Mouse (Mus musculus): Measurements from ENCODE around the gene Frmd4a. TPM values are rescaled to one million over a fixed set of nuclear protein-coding genes. Genes with fewer than 3 reads are reported as not detected.

Frmd4a gene
- polyA plus RNA-seq, 1 experiment from 2014 or later = 28.8 TPM

DNA sequence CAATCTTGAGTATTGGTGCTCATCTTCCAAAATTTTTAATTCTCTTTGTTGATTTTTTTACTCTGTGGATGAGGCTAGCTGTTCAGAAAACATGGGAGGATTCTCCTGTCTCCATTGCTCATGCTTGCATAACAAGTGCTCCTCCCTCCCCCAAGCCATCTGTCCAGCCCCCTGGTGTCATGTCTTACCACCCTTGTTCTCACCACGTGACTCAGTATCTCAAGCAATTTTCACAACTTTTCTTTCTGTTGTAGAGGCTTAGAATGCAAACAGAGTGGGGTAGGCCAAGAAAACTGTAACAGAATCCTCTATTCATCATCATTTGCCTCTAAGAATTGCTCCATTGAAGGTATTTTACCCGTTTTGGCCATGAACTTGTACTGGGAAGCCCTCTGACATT, 273.6 kb downstream of the Frmd4a start:
- H3K36me3 ChIP-seq (ENCODE audit: control insufficient read depth, insufficient read depth, low read length) = no peaks in the 10 kb centered on the region
- WGBS (ENCODE audit: insufficient replicate concordance) = 59% methylated on average over 2 of the region's 2 CpGs
- no peaks in the 10 kb centered on the region for H3K9me3 ChIP-seq (replicated peaks; ENCODE audit: control insufficient read depth, low read length)
- H3K4me1 ChIP-seq (ENCODE audit: control insufficient read depth, insufficient read depth, low read length) = no peaks in the 10 kb centered on the region; the same call in 1 of the 2 replicates
- no peak overlapping the region for H3K4me2 ChIP-seq
- no peak overlapping the region for H3K27ac ChIP-seq (ENCODE audit: low read depth, low read length)
- no peak overlapping the region for H3K9ac ChIP-seq (ENCODE audit: low read depth, low read length)
- no peak overlapping the region for H3K4me3 ChIP-seq (ENCODE audit: low read depth, low read length)
- no peak for ATAC-seq (replicated peaks; ENCODE audit: insufficient number of reproducible peaks, low FRiP score, low TSS enrichment)
- H3K27me3 ChIP-seq (ENCODE audit: control insufficient read depth, insufficient read depth, low read length) = no peaks in the 10 kb centered on the region

DNA sequence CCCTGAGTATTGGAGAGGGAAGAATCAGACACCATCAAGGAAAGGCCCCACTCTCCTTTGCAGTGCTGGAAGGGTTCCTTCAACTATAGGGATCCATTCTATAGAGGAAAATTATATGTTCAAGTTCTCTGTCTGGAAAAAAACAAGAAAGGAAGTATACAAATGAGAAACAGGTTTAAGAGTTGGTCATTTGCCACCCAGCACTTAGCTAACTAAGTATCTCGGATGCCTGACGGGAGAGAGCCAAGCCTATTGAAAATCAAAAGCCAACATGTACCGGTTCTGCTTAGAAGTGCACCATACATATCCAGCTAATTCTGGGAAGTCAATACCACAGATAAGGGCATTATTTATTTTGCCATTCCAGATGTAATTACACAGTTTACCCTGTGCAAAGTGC, 274.2 kb downstream of the Frmd4a start:
- no peak overlapping the region for H3K4me3 ChIP-seq (ENCODE audit: low read depth, low read length)
- no peak for ATAC-seq (replicated peaks; ENCODE audit: insufficient number of reproducible peaks, low FRiP score, low TSS enrichment)
- WGBS (ENCODE audit: insufficient replicate concordance) = 90% methylated on average over 3 of the region's 3 CpGs
- H3K9me3 ChIP-seq (replicated peaks; ENCODE audit: control insufficient read depth, low read length) = no peaks in the 10 kb centered on the region
- no peak overlapping the region for H3K9ac ChIP-seq (ENCODE audit: low read depth, low read length)
- H3K27me3 ChIP-seq (ENCODE audit: control insufficient read depth, insufficient read depth, low read length) = no peaks in the 10 kb centered on the region
- no peaks in the 10 kb centered on the region for H3K36me3 ChIP-seq (ENCODE audit: control insufficient read depth, insufficient read depth, low read length)
- H3K4me1 ChIP-seq (ENCODE audit: control insufficient read depth, insufficient read depth, low read length) = no peaks in the 10 kb centered on the region; the same call in 1 of the 2 replicates
- H3K27ac ChIP-seq (ENCODE audit: low read depth, low read length) = no peak overlapping the region
- H3K4me2 ChIP-seq = no peak overlapping the region

DNA sequence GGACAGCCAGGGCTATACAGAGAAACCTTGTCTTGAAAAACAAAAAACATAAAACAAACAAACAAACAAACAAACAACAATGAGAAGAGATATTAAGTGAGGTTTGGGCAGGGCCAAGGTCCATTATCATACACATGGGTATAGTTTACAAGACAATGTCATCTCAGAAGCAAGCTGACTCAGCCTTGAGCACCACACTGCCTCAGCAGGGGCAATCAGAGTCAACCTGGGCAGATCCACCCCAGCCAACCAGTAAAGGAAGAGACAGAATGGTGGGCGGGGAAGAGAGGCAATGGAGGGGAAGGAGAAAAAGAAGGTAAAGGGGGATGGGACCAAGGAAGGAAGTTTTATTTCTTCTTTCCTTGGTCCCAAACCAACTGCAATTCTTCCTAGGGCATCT, 276.2 kb downstream of the Frmd4a start:
- Histone ChIP-seq H3K4me1 (ENCODE audit: control insufficient read depth, insufficient read depth, low read length) (peaks cover 13% of the 10 kb centered on the region), H3K9ac (ENCODE audit: low read depth, low read length) (no peak overlapping the region), H3K36me3 (ENCODE audit: control insufficient read depth, insufficient read depth, low read length) (no peaks in the 10 kb centered on the region), H3K9me3 (replicated peaks; ENCODE audit: control insufficient read depth, low read length) (no peaks in the 10 kb centered on the region), H3K4me3 (ENCODE audit: low read depth, low read length) (no peak overlapping the region), H3K27ac (ENCODE audit: low read depth, low read length) (no peak overlapping the region), H3K27me3 (ENCODE audit: control insufficient read depth, insufficient read depth, low read length) (no peaks in the 10 kb centered on the region), H3K4me2 (no peak overlapping the region)
- WGBS (ENCODE audit: insufficient replicate concordance) = 79% methylated on average over 1 of the region's 1 CpGs
- no peak for ATAC-seq (replicated peaks; ENCODE audit: insufficient number of reproducible peaks, low FRiP score, low TSS enrichment)

DNA sequence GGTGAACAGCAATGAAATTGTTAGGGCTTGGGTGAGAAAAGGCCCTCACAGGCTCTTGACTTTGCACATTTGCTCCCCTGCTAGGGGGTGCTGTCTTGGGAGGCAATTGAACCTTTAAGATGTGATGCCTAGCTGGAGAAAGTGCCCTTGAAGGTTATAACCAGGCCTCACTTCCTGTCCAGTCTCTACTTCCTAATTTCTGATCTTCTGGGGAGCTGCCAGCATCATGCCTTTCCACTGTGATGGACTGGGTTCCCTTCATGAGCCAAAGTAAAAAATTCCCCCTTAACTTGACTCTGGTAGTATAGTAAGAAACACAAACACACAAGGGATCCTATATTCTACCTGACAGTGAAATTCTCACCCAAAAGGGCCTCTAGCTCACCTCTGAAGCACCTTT, 278.1 kb downstream of the Frmd4a start:
- H3K9me3 ChIP-seq (replicated peaks; ENCODE audit: control insufficient read depth, low read length) = no peaks in the 10 kb centered on the region
- no peaks in the 10 kb centered on the region for H3K36me3 ChIP-seq (ENCODE audit: control insufficient read depth, insufficient read depth, low read length)
- H3K27ac ChIP-seq (ENCODE audit: low read depth, low read length) = no peak overlapping the region
- H3K4me2 ChIP-seq = no peak overlapping the region
- H3K4me3 ChIP-seq (ENCODE audit: low read depth, low read length) = no peak overlapping the region
- H3K4me1 ChIP-seq (ENCODE audit: control insufficient read depth, insufficient read depth, low read length) = peaks cover 24% of the 10 kb centered on the region
- no peak overlapping the region for H3K9ac ChIP-seq (ENCODE audit: low read depth, low read length)
- no peak for ATAC-seq (replicated peaks; ENCODE audit: insufficient number of reproducible peaks, low FRiP score, low TSS enrichment)
- no peaks in the 10 kb centered on the region for H3K27me3 ChIP-seq (ENCODE audit: control insufficient read depth, insufficient read depth, low read length)

DNA sequence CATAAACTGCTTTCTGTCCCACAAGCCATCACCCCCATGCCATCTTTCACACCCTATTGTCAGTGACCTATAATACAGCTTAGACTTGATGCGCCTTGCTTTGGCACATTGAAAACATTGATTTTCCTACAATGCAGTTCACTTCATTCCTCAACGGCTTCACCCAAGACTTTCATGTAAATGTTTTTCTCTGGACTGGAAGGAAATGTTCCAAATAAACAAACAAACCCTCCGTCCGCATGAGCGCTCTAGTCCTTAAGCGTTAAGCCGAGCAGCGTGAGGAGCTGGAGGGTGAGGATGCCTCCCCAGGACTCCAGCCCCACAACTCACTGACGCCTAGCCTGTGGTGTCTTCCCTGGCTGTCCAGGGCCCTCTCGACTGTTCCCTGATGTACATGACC, 279.4 kb downstream of the Frmd4a start:
- no peak for ATAC-seq (replicated peaks; ENCODE audit: insufficient number of reproducible peaks, low FRiP score, low TSS enrichment)
- H3K4me2 ChIP-seq = no peak overlapping the region
- H3K27ac ChIP-seq (ENCODE audit: low read depth, low read length) = no peak overlapping the region
- H3K36me3 ChIP-seq (ENCODE audit: control insufficient read depth, insufficient read depth, low read length) = no peaks in the 10 kb centered on the region
- no peaks in the 10 kb centered on the region for H3K9me3 ChIP-seq (replicated peaks; ENCODE audit: control insufficient read depth, low read length)
- H3K4me3 ChIP-seq (ENCODE audit: low read depth, low read length) = no peak overlapping the region
- peaks cover 24% of the 10 kb centered on the region for H3K4me1 ChIP-seq (ENCODE audit: control insufficient read depth, insufficient read depth, low read length)
- no peak overlapping the region for H3K9ac ChIP-seq (ENCODE audit: low read depth, low read length)
- no peaks in the 10 kb centered on the region for H3K27me3 ChIP-seq (ENCODE audit: control insufficient read depth, insufficient read depth, low read length)
- WGBS (ENCODE audit: insufficient replicate concordance) = 61% methylated on average over 10 of the region's 10 CpGs

DNA sequence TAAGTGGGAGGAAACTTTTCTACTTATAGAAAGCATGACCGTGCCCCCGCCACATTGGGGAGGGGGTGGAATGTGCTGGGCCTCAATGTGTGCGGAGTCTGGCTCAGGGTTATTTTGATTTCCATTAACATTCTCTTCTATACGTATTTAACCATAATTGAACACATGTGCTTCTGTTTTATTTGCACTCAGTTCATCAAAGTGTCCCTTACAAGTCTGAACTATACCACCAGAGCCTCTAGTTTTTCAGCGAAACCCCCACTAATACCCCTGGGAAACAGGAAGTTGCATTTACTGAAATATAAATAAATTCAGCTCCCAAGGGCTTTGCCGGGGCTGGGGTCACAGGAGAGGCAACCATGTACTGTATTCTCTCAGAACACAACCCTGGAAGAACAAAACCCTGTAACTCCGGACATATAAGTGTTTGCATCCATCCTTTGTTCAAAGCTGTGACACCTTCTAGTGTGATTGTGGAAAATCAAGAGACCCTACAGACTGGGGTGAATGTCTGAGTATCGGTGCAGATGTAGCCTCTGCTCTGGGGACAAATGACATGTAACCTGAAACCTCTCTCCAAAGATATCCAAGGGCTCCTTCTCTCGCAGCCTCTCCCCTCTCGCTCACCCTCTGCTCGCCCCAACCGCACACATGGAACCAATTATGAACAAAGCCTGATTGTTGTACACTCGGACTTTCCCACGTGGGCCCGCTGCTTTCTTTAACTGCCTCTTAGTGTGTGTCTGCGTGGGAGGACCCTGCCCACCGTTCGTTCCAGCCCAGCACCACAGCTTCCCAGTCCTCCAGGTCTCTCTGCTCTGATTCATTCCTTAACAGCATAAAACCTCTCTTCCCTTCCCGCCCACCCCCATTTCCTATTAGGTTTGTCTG, 281.1 kb downstream of the Frmd4a start:
- Histone ChIP-seq H3K27me3 (ENCODE audit: control insufficient read depth, insufficient read depth, low read length) (no peaks in the 10 kb centered on the region), H3K36me3 (ENCODE audit: control insufficient read depth, insufficient read depth, low read length) (no peaks in the 10 kb centered on the region), H3K9me3 (replicated peaks; ENCODE audit: control insufficient read depth, low read length) (no peaks in the 10 kb centered on the region), H3K4me2 (peak overlapping the region; percentile 65), H3K27ac (ENCODE audit: low read depth, low read length) (peak overlapping the region; percentile 89), H3K4me1 (ENCODE audit: control insufficient read depth, insufficient read depth, low read length) (peaks cover 24% of the 10 kb centered on the region), H3K9ac (ENCODE audit: low read depth, low read length) (peak overlapping the region; percentile 6), H3K4me3 (ENCODE audit: low read depth, low read length) (no peak overlapping the region)
- WGBS (ENCODE audit: insufficient replicate concordance) = 5% methylated on average over 19 of the region's 19 CpGs
- peak; percentile 67 for ATAC-seq (replicated peaks; ENCODE audit: insufficient number of reproducible peaks, low FRiP score, low TSS enrichment)

DNA sequence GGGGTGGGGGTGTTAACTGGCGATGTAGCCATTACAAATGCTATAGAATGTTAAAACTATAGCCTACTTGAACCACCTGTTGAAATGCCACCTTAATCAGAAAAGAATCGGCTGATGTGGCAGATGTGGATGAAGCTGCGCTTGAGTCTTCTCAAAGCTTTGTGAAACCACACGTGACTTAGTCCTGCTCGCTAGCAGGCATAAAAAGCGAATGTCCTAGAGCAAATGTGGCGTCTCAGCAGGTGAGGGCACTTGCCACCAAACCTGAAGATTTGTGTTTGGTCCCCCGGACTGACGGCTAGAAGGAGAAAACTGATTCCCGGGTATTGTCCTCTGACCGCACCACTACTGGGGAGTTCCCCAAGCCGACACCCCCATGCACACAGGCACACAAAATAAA, 282.1 kb downstream of the Frmd4a start:
- Histone ChIP-seq H3K9ac (ENCODE audit: low read depth, low read length) (0 out of 2 replicates have a peak overlapping the region, but pooled peaks have one; percentile 40), H3K4me3 (ENCODE audit: low read depth, low read length) (no peak overlapping the region; the same call in 1 of the 2 replicates)

DNA sequence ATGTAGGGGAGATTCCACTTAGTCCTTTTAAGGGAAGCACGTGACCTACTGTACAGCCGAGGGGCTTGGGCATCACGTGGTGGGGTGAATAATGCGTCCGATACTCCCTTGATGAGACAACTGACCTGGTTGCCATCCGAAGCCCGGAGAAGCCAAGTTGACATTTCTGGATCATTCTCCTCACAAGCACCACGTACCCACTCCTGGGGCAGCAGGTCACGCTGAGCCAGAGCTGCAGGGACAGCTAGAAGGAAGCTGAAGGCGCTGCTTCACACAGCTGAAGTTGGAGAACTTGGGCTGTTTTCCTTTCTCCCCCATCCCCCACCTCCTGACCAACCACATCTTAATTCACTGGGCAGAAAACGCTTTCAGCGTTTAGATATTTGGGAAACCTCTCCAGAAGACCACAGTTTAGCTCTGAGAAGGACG, 282.9 kb downstream of the Frmd4a start:
- Histone ChIP-seq H3K36me3 (ENCODE audit: control insufficient read depth, insufficient read depth, low read length) (no peaks in the 10 kb centered on the region), H3K9ac (ENCODE audit: low read depth, low read length) (peak overlapping the region; percentile 76), H3K9me3 (replicated peaks; ENCODE audit: control insufficient read depth, low read length) (no peaks in the 10 kb centered on the region), H3K27me3 (ENCODE audit: control insufficient read depth, insufficient read depth, low read length) (no peaks in the 10 kb centered on the region), H3K27ac (ENCODE audit: low read depth, low read length) (peak overlapping the region; percentile 89), H3K4me3 (ENCODE audit: low read depth, low read length) (peak overlapping the region; percentile 42), H3K4me1 (ENCODE audit: control insufficient read depth, insufficient read depth, low read length) (peaks cover 24% of the 10 kb centered on the region), H3K4me2 (peak overlapping the region; percentile 65)
- WGBS (ENCODE audit: insufficient replicate concordance) = 19% methylated on average over 13 of the region's 13 CpGs
- no peak; the same call in 1 of the 2 replicates for ATAC-seq (replicated peaks; ENCODE audit: insufficient number of reproducible peaks, low FRiP score, low TSS enrichment)

More for the DNA sequence above, 282.1 kb downstream of the Frmd4a start:
- Histone ChIP-seq H3K4me2 (peak overlapping the region; percentile 65), H3K4me1 (ENCODE audit: control insufficient read depth, insufficient read depth, low read length) (peaks cover 24% of the 10 kb centered on the region), H3K27ac (ENCODE audit: low read depth, low read length) (peak overlapping the region; percentile 89), H3K27me3 (ENCODE audit: control insufficient read depth, insufficient read depth, low read length) (no peaks in the 10 kb centered on the region), H3K36me3 (ENCODE audit: control insufficient read depth, insufficient read depth, low read length) (no peaks in the 10 kb centered on the region), H3K9me3 (replicated peaks; ENCODE audit: control insufficient read depth, low read length) (no peaks in the 10 kb centered on the region)
- no peak for ATAC-seq (replicated peaks; ENCODE audit: insufficient number of reproducible peaks, low FRiP score, low TSS enrichment)
- 61% methylated on average over 12 of the region's 12 CpGs for WGBS (ENCODE audit: insufficient replicate concordance)

DNA sequence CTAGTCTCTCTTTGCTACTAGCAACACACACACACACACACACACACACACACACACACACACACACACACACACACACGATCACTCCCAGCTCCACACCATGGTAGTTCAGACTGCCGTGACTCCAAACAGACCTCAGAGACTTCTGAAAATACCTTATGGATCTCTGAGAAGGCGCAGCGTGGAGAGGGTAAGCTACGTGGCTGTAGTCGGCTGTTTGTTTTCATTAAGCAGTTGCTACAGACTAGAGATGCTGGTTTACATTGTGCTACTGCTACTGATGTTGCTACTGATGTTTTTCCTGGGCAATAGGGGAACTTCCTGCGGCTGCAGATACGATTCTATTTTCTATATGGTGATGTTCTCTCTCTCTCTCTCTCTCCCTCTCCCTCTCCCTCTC, 283.3 kb downstream of the Frmd4a start:
- H3K9me3 ChIP-seq (replicated peaks; ENCODE audit: control insufficient read depth, low read length) = no peaks in the 10 kb centered on the region
- 9% methylated on average over 8 of the region's 8 CpGs for WGBS (ENCODE audit: insufficient replicate concordance)
- no peak for ATAC-seq (replicated peaks; ENCODE audit: insufficient number of reproducible peaks, low FRiP score, low TSS enrichment)
- H3K36me3 ChIP-seq (ENCODE audit: control insufficient read depth, insufficient read depth, low read length) = no peaks in the 10 kb centered on the region
- peak overlapping the region; percentile 89 for H3K27ac ChIP-seq (ENCODE audit: low read depth, low read length)
- peak overlapping the region; percentile 42 for H3K4me3 ChIP-seq (ENCODE audit: low read depth, low read length)
- peak overlapping the region; percentile 65 for H3K4me2 ChIP-seq
- peak overlapping the region; percentile 76 for H3K9ac ChIP-seq (ENCODE audit: low read depth, low read length)
- H3K27me3 ChIP-seq (ENCODE audit: control insufficient read depth, insufficient read depth, low read length) = no peaks in the 10 kb centered on the region
- peaks cover 24% of the 10 kb centered on the region for H3K4me1 ChIP-seq (ENCODE audit: control insufficient read depth, insufficient read depth, low read length)
